Mouse (Mus musculus): ENCODE data around the gene Abtb2. TPM values are rescaled to one million over a fixed set of nuclear protein-coding genes. Genes with fewer than 3 reads are reported as not detected.

The Abtb2 gene
- polyA plus RNA-seq, 1 experiment from 2014 or later = 2.1 TPM

- ATAC-seq (no peak), DNase-seq (no peak)
- H3K9ac ChIP-seq (replicated peaks) = no peak overlapping the region
- 64% methylated on average over 2 of the region's 2 CpGs for WGBS (ENCODE audit: insufficient replicate concordance)
- peaks cover 39% of the 10 kb centered on the region for H3K36me3 ChIP-seq (replicated peaks; ENCODE audit: insufficient read depth, low read length)
- no peaks in the 10 kb centered on the region for H3K9me3 ChIP-seq (ENCODE audit: low read length)
- H3K27me3 ChIP-seq (ENCODE audit: insufficient read depth, low read length) = no peaks in the 10 kb centered on the region
- H3K4me2 ChIP-seq (ENCODE audit: low read depth, low read length) = no peak overlapping the region
- H3K4me1 ChIP-seq (ENCODE audit: insufficient read depth) = no peaks in the 10 kb centered on the region
- TF ChIP-seq EP300 (IDR thresholded peaks at IDR 0.05; ENCODE audit: low read depth) = no peak
- TF ChIP-seq CTCF (IDR thresholded peaks at IDR 0.05; ENCODE audit: low read depth) = no peak
- H3K27ac ChIP-seq (ENCODE audit: low read depth) = no peak overlapping the region
- no peak overlapping the region for H3K4me3 ChIP-seq (ENCODE audit: low read depth, low read length)
These were observed 158.4 kb downstream of the Abtb2 start for GRCm38 (mm10) chr2:103724521-103724920.

GRCm38 (mm10) chr2:103728027-103728540, 162.0 kb downstream of the Abtb2 start:
- H3K9ac ChIP-seq (replicated peaks) = no peak overlapping the region
- no peak overlapping the region for H3K4me2 ChIP-seq (ENCODE audit: low read depth, low read length)
- TF ChIP-seq EP300 (IDR thresholded peaks at IDR 0.05; ENCODE audit: low read depth) = no peak
- TF ChIP-seq CTCF (IDR thresholded peaks at IDR 0.05; ENCODE audit: low read depth) = no peak
- H3K27me3 ChIP-seq (ENCODE audit: insufficient read depth, low read length) = no peaks in the 10 kb centered on the region
- H3K4me3 ChIP-seq (ENCODE audit: low read depth, low read length) = no peak overlapping the region
- H3K27ac ChIP-seq (ENCODE audit: low read depth) = peak overlapping the region; percentile 49; the same call in 1 of the 2 replicates
- H3K9me3 ChIP-seq (ENCODE audit: low read length) = no peaks in the 10 kb centered on the region
- no peaks in the 10 kb centered on the region for H3K4me1 ChIP-seq (ENCODE audit: insufficient read depth)
- ATAC-seq = peak; percentile 59; the same call in 1 of the 2 replicates
- DNase-seq = no peak
- peaks cover 46% of the 10 kb centered on the region for H3K36me3 ChIP-seq (replicated peaks; ENCODE audit: insufficient read depth, low read length)
- WGBS (ENCODE audit: insufficient replicate concordance) = 75% methylated on average over 12 of the region's 12 CpGs

GRCm38 (mm10) chr2:103730999-103731398, 164.9 kb downstream of the Abtb2 start:
- H3K4me1 ChIP-seq (ENCODE audit: insufficient read depth) = no peaks in the 10 kb centered on the region
- no peak overlapping the region for H3K9ac ChIP-seq (replicated peaks)
- no peak overlapping the region for H3K27ac ChIP-seq (ENCODE audit: low read depth)
- H3K9me3 ChIP-seq (ENCODE audit: low read length) = no peaks in the 10 kb centered on the region
- no peak overlapping the region for H3K4me2 ChIP-seq (ENCODE audit: low read depth, low read length)
- 89% methylated on average over 8 of the region's 8 CpGs for WGBS (ENCODE audit: insufficient replicate concordance)
- no peak overlapping the region for H3K4me3 ChIP-seq (ENCODE audit: low read depth, low read length)
- ATAC-seq = no peak
- no peak for TF ChIP-seq CTCF (IDR thresholded peaks at IDR 0.05; ENCODE audit: low read depth)
- no peak for TF ChIP-seq EP300 (IDR thresholded peaks at IDR 0.05; ENCODE audit: low read depth)
- no peak for DNase-seq
- peaks cover 54% of the 10 kb centered on the region for H3K36me3 ChIP-seq (replicated peaks; ENCODE audit: insufficient read depth, low read length)
- H3K27me3 ChIP-seq (ENCODE audit: insufficient read depth, low read length) = no peaks in the 10 kb centered on the region

- no peaks in the 10 kb centered on the region for H3K27me3 ChIP-seq (ENCODE audit: insufficient read depth, low read length)
- TF ChIP-seq EP300 (IDR thresholded peaks at IDR 0.05; ENCODE audit: low read depth) (no peak), CTCF (IDR thresholded peaks at IDR 0.05; ENCODE audit: low read depth) (no peak)
- H3K27ac ChIP-seq (ENCODE audit: low read depth) = no peak overlapping the region
- H3K36me3 ChIP-seq (replicated peaks; ENCODE audit: insufficient read depth, low read length) = peaks cover 53% of the 10 kb centered on the region
- H3K4me3 ChIP-seq (ENCODE audit: low read depth, low read length) = no peak overlapping the region
- no peak overlapping the region for H3K9ac ChIP-seq (replicated peaks)
- ATAC-seq (no peak), DNase-seq (no peak)
- H3K4me1 ChIP-seq (ENCODE audit: insufficient read depth) = no peaks in the 10 kb centered on the region
- H3K4me2 ChIP-seq (ENCODE audit: low read depth, low read length) = no peak overlapping the region
- 88% methylated on average over 6 of the region's 6 CpGs for WGBS (ENCODE audit: insufficient replicate concordance)
- H3K9me3 ChIP-seq (ENCODE audit: low read length) = no peaks in the 10 kb centered on the region
These were observed 165.3 kb downstream of the Abtb2 start for GRCm38 (mm10) chr2:103731423-103731822.

GRCm38 (mm10) chr2:103742821-103743220, 176.7 kb downstream of the Abtb2 start:
- Histone ChIP-seq H3K9me3 (ENCODE audit: low read length) (no peaks in the 10 kb centered on the region), H3K4me1 (ENCODE audit: insufficient read depth) (no peaks in the 10 kb centered on the region), H3K27me3 (ENCODE audit: insufficient read depth, low read length) (no peaks in the 10 kb centered on the region), H3K9ac (replicated peaks) (no peak overlapping the region), H3K36me3 (replicated peaks; ENCODE audit: insufficient read depth, low read length) (peaks cover 30% of the 10 kb centered on the region), H3K4me2 (ENCODE audit: low read depth, low read length) (no peak overlapping the region), H3K4me3 (ENCODE audit: low read depth, low read length) (no peak overlapping the region), H3K27ac (ENCODE audit: low read depth) (no peak overlapping the region)
- 92% methylated on average over 6 of the region's 6 CpGs for WGBS (ENCODE audit: insufficient replicate concordance)
- DNase-seq (no peak), ATAC-seq (no peak)
- no peak for TF ChIP-seq EP300 (IDR thresholded peaks at IDR 0.05; ENCODE audit: low read depth)
- TF ChIP-seq CTCF (IDR thresholded peaks at IDR 0.05; ENCODE audit: low read depth) = no peak

GRCm38 (mm10) chr2:103743536-103743935, 177.4 kb downstream of the Abtb2 start:
- no peak for ATAC-seq
- Histone ChIP-seq H3K27ac (ENCODE audit: low read depth) (no peak overlapping the region), H3K9ac (replicated peaks) (no peak overlapping the region), H3K27me3 (ENCODE audit: insufficient read depth, low read length) (no peaks in the 10 kb centered on the region), H3K4me3 (ENCODE audit: low read depth, low read length) (no peak overlapping the region), H3K9me3 (ENCODE audit: low read length) (no peaks in the 10 kb centered on the region), H3K4me2 (ENCODE audit: low read depth, low read length) (no peak overlapping the region), H3K4me1 (ENCODE audit: insufficient read depth) (no peaks in the 10 kb centered on the region), H3K36me3 (replicated peaks; ENCODE audit: insufficient read depth, low read length) (peaks cover 35% of the 10 kb centered on the region)
- DNase-seq = no peak
- TF ChIP-seq CTCF (IDR thresholded peaks at IDR 0.05; ENCODE audit: low read depth) (no peak), EP300 (IDR thresholded peaks at IDR 0.05; ENCODE audit: low read depth) (no peak)
- 86% methylated on average over 2 of the region's 2 CpGs for WGBS (ENCODE audit: insufficient replicate concordance)

GRCm38 (mm10) chr2:103743988-103744387, 177.9 kb downstream of the Abtb2 start:
- H3K9ac ChIP-seq (replicated peaks) = no peak overlapping the region
- H3K9me3 ChIP-seq (ENCODE audit: low read length) = no peaks in the 10 kb centered on the region
- H3K27me3 ChIP-seq (ENCODE audit: insufficient read depth, low read length) = no peaks in the 10 kb centered on the region
- 76% methylated on average over 7 of the region's 7 CpGs for WGBS (ENCODE audit: insufficient replicate concordance)
- TF ChIP-seq CTCF (IDR thresholded peaks at IDR 0.05; ENCODE audit: low read depth) = peak; percentile 88
- TF ChIP-seq EP300 (IDR thresholded peaks at IDR 0.05; ENCODE audit: low read depth) = no peak
- no peak overlapping the region for H3K27ac ChIP-seq (ENCODE audit: low read depth)
- DNase-seq = peak; percentile 70
- no peak overlapping the region for H3K4me2 ChIP-seq (ENCODE audit: low read depth, low read length)
- H3K4me3 ChIP-seq (ENCODE audit: low read depth, low read length) = no peak overlapping the region
- no peaks in the 10 kb centered on the region for H3K4me1 ChIP-seq (ENCODE audit: insufficient read depth)
- H3K36me3 ChIP-seq (replicated peaks; ENCODE audit: insufficient read depth, low read length) = peaks cover 35% of the 10 kb centered on the region
- no peak for ATAC-seq
